Mouse (Mus musculus) lung, postnatal 14 days (tissue): ENCODE measurements around the gene Slc1a2.

Experiments
- DNase-seq: peaks from one replicate; pipeline ENCODE4 v3.0.0; 2021

Slc1a2 gene

GRCm38 (mm10) chr2:102828381-102828780 is 169.9 kb downstream of the Slc1a2 start:
- no peak for DNase-seq

- peak; percentile 81 for DNase-seq
Measured at GRCm38 (mm10) chr2:102829201-102829600, 170.7 kb downstream of the Slc1a2 start.

GRCm38 (mm10) chr2:102831547-102831946 is 173.1 kb downstream of the Slc1a2 start:
- DNase-seq, result no peak

- no peak for DNase-seq
Measured at GRCm38 (mm10) chr2:102838179-102838578, 179.7 kb downstream of the Slc1a2 start.
